Mouse (Mus musculus) testis, adult 2 months (tissue): ENCODE measurements at regions not wholly inside any gene's neighbourhood (a gene's known extent, or its start where the extent isn't known, plus 50 kb on each side); places are given as distances from the start of the nearest gene placed in this dataset.

ENCODE experiments used
- H3K27ac ChIP-seq: fragments of 200-500 bp; 2 replicates; pipeline ENCODE4 v1.5.1; 2012; ENCODE audit warnings: low read depth, low read length; ENCODE audit not compliant: control insufficient read depth, insufficient read depth
- H3K27me3 ChIP-seq: fragments of 200-500 bp; 2 replicates; pipeline ENCODE4 v1.6.1; 2012; ENCODE audit warnings: mild to moderate bottlenecking, low read length, moderate library complexity; ENCODE audit not compliant: control insufficient read depth, insufficient read depth
- H3K36me3 ChIP-seq: fragments of 200-500 bp; 2 replicates; pipeline ENCODE4 v1.6.1; 2012; ENCODE audit warnings: mild to moderate bottlenecking, low read length; ENCODE audit not compliant: control insufficient read depth, insufficient read depth
- H3K4me1 ChIP-seq: fragments of 200-500 bp; 2 replicates; pipeline ENCODE4 v1.6.1; 2012; ENCODE audit warnings: low read length; ENCODE audit not compliant: control insufficient read depth, insufficient read depth
- H3K4me3 ChIP-seq: fragments of 200-500 bp; 2 replicates; pipeline ENCODE4 v1.5.1; 2012; ENCODE audit warnings: low read depth, mild to moderate bottlenecking, low read length, moderate library complexity, mixed read lengths; ENCODE audit not compliant: control insufficient read depth
- CTCF ChIP-seq: fragments of 200-500 bp; IDR thresholded peaks from 2 replicates; pipeline ENCODE4 v1.5.1; 2012; ENCODE audit warnings: low read depth, mild to moderate bottlenecking, inconsistent platforms, low read length, moderate library complexity; ENCODE audit not compliant: control insufficient read depth, insufficient read depth, insufficient replicate concordance
- POLR2A ChIP-seq: fragments of 200-500 bp; IDR thresholded peaks from 2 replicates; pipeline ENCODE4 v1.6.1; 2012; ENCODE audit warnings: low read depth, mild to moderate bottlenecking, inconsistent platforms, low read length, moderate library complexity; ENCODE audit not compliant: control insufficient read depth

DNA sequence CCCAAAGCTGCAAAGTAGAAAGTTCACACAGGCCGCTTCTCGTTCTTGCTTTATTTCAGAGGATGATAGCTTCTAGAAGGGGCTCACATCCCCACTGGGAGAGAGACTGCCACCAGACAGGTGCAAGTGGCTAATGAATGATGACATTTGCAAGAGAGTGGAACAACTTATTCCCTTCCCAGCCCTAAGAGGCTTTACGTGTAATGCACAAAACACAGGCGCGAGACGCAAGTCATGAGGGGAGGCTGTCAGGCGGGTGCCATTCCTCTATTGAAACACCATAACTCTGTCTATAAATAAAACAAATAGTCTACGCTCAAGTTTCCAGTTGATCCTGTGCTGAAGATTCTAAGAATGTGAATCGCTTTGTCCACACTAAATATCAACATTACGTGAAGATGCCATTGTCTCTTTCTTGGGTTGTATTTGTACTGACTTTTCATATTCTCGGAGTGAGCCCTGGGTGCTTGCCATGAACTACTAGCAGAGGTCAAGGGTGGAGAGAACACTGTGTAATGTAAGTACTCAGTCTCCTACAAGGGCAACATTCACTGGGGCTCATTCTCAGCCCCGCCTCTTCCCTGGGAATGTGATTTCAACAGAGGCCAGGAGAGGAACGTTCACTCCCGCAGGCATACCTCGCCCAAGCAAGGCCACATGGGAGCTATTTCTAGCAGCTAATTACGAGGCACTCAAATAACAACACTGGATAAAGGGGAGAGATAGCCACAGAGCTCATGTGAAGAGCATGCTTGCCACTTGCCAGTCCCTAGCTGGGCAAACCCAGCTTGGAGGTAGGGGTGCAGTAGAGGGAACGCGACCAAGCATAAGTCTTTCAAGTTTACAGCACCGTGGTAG, 225.5 kb upstream of the Pabpc6 start:
- no peak for TF ChIP-seq POLR2A
- no peak for TF ChIP-seq CTCF
- no peaks in the 10 kb centered on the region for H3K27me3 ChIP-seq
- no peak overlapping the region for H3K4me3 ChIP-seq
- peaks cover 4% of the 10 kb centered on the region for H3K4me1 ChIP-seq
- peak overlapping the region; percentile 86 for H3K27ac ChIP-seq
- H3K36me3 ChIP-seq, result no peaks in the 10 kb centered on the region

DNA sequence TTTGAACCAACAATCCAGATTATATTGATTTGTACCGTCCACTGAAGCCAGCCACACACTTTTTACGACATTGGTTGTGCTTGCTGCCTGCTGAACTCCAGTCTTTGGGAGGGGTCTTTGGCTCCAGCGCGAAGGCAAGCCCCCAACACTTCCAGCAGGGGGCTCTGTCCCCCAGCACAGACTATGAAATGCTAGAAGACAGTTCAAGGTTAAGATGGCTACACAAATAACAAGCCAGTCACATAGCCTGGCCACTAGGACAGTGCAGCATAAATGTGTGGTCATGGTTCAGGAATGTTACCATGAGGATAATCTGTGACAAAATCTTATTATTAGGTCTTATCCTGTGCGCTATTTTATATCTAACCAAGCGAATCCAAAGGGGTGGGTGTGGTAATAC, 224.4 kb upstream of the Pabpc6 start:
- no peaks in the 10 kb centered on the region for H3K27me3 ChIP-seq
- H3K4me1 ChIP-seq, result peaks cover 4% of the 10 kb centered on the region

DNA sequence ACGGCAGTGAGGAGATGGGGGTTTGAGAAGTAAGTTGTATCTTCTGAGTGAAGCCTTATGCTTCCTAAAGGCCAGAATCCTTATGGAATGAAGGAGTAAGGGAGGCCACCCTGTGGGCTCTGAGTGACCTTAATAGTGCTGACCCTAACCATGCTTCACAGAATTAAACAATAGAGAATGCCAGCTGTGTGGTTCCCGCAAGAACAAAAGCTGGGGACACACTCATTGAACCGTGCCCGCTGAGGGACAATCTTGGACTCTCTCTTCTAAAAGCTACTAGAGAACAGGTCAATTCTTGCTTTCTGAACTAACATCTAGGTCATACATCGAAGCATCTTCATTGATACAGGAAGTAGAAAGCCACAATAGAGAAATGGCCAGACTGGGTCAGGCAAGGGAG, 223.3 kb upstream of the Pabpc6 start:
- no peak overlapping the region for H3K27ac ChIP-seq
- no peak overlapping the region for H3K4me3 ChIP-seq
- H3K36me3 ChIP-seq, result no peaks in the 10 kb centered on the region
- H3K4me1 ChIP-seq, result peaks cover 4% of the 10 kb centered on the region
- no peaks in the 10 kb centered on the region for H3K27me3 ChIP-seq
- TF ChIP-seq CTCF, result no peak
- no peak for TF ChIP-seq POLR2A

More for the DNA sequence above, 224.4 kb upstream of the Pabpc6 start:
- TF ChIP-seq POLR2A (no peak), CTCF (peak; percentile 19; the same call in 1 of the 2 replicates)
- no peak overlapping the region for H3K27ac ChIP-seq
- no peaks in the 10 kb centered on the region for H3K36me3 ChIP-seq
- H3K4me3 ChIP-seq, result no peak overlapping the region

DNA sequence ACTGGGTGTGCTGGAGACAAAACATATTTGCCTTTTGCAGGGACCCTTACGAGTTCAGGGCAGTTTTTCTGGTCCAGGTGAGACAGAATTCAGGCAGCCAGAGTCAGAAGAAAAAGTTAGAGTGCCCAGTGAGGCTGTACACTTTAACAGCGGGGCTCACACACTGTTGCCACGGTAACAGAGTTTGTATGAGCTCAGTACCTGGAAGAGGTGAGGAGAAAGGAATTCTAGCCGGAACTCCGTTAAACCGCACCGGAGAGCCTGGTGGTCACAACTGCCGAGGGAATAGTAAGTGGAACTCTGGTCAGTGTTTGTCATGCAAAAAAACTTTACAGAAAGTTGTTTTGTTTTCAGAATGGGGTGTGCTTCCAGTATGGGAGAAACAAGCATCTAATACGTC, 222.6 kb upstream of the Pabpc6 start:
- H3K27me3 ChIP-seq, result no peaks in the 10 kb centered on the region
- H3K4me1 ChIP-seq, result peaks cover 4% of the 10 kb centered on the region
- no peaks in the 10 kb centered on the region for H3K36me3 ChIP-seq
- no peak overlapping the region for H3K4me3 ChIP-seq
- H3K27ac ChIP-seq, result no peak overlapping the region
- no peak for TF ChIP-seq POLR2A

DNA sequence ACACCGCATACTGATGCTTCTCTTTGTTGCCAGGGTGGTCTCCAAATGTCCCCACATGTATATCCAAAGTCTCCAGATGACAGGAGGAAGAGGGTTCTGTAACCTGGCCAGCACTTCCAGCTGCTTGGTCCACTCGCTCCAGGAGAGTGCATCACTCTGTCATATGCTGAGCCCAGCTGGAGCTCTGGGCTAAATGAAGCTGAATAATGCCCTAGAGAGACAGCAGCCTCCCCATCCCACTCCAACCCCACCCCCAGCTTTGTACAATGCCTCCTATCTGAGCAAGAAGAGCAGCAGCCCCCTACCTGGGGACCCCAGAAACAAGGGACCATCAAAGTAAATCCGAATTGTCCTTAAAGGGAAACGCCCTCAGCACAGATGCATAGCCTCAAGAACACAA, 219.0 kb upstream of the Pabpc6 start:
- H3K27ac ChIP-seq, result no peak overlapping the region
- TF ChIP-seq POLR2A, result no peak
- no peak for TF ChIP-seq CTCF
- no peaks in the 10 kb centered on the region for H3K36me3 ChIP-seq
- H3K27me3 ChIP-seq, result no peaks in the 10 kb centered on the region
- no peak overlapping the region for H3K4me3 ChIP-seq
- H3K4me1 ChIP-seq, result no peaks in the 10 kb centered on the region; the same call in 1 of the 2 replicates

DNA sequence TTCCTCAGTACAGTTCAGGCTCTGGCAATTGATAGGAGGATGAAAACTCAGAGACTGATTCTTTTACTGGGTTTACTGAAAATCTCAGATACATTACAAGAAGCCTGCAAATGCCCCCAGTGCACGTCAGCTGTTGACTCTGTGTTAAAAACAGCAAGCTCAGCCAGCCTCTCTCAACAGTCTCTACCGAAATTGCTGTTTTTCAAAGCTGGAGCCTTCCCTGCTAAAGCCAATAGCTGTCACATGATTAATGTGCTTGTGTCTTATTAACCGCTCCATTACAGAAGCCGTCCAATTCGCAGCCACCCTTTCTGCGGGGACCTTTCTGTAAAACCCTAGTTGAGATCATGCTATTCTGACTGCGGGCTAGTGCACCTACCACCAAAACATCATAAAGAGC, 215.6 kb upstream of the Pabpc6 start:
- no peaks in the 10 kb centered on the region for H3K4me1 ChIP-seq
- no peaks in the 10 kb centered on the region for H3K27me3 ChIP-seq
- no peak overlapping the region for H3K27ac ChIP-seq
- no peak overlapping the region for H3K4me3 ChIP-seq
- TF ChIP-seq CTCF (no peak), POLR2A (no peak)
- H3K36me3 ChIP-seq, result no peaks in the 10 kb centered on the region

DNA sequence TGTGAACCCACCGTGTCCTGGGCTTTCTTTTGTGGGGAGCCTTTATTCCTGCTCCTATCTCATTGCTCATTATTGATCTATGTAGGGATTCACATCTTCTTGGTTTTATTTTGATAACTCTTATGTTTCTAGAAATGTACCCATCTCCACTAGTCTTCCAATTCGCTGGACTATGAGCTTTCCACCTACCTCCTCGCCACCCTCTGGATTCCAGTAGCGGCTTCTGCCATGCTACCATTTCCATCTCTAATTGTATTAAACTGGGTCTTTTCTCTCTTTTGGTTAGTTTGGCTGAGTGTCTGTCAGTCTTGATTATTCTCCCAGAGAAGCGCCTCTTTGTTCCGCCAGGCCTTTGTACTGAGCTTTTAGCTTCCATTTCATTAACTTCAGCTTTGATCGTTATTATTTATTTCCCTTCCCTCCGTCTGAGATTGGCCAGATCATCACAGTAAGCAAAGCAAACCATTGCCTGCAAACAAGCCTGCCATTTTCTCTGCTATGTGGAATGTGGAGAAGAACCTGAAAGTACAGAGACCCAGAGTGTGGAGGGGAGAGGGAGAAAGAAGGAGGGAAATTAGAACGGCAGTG, 213.2 kb upstream of the Pabpc6 start:
- H3K27ac ChIP-seq, result no peak overlapping the region

More for the DNA sequence above, 213.2 kb upstream of the Pabpc6 start:
- TF ChIP-seq POLR2A, result no peak
- TF ChIP-seq CTCF, result no peak
- Histone ChIP-seq H3K36me3 (no peaks in the 10 kb centered on the region), H3K4me1 (no peaks in the 10 kb centered on the region), H3K27me3 (no peaks in the 10 kb centered on the region), H3K4me3 (no peak overlapping the region)
